ENCODE assay signal across 8 mouse cellular contexts in the genomic region with DNA sequence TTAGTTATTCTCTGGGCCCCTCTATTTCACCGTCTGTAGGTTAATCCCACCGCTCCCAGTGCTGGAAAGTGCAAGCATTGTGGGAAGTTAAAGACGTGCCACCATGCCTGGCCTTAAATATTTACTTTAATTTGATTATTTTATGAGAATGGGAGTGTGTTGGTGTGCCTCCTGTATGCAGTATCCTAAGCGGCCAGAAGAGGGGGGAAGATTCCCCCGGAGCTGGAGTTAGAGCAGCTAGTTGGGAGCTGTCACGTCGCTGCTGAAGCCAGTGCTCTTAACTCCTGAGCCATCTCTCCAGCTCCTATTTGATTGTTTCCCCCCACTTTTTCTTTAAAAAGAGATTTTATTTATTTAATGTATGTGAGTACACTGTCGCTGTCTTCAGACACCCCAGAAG. TPM values are rescaled to one million over a fixed set of nuclear protein-coding genes. Genes with fewer than 3 reads are reported as not detected.
A peak's percentile ranks its signal among the peaks of the same experiment; 100 is the strongest.
DNase-seq lines count a peak whose midpoint lies in the region; ATAC-seq and TF ChIP-seq lines count a peak whose summit lies in the region.
"Not testable (repeated sequence)": the region's sequence is repeated elsewhere in the genome, so short reads cannot be mapped to it uniquely, and the experiment has no call there.

No protein-coding gene starts in this region.

- peak; percentile 47 for DNase-seq in CD4-positive, CD25-positive, alpha-beta regulatory T cell, adult 2 months (ENCODE audit: low read depth, low spot score)
- DNase-seq in forebrain, embryonic 14.5 days (ENCODE audit: low spot score), result peak; percentile 12
- peak; percentile 31 for DNase-seq in hindbrain, postnatal 0 days (ENCODE audit: low spot score)
- DNase-seq in left cerebral cortex, postnatal 14 days (ENCODE audit: low spot score in 2 of 2), result peak; percentile 27 to 31
- DNase-seq in lung, postnatal 25 days (ENCODE audit: low spot score), result peak; percentile 16
- DNase-seq in right cerebral cortex, postnatal 14 days, result peak; percentile 32
- peak; percentile 26 for DNase-seq in thymus, postnatal 25 days

- not testable (repeated sequence) for H3K9me3 ChIP-seq in forebrain, embryonic 14.5 days (replicated peaks; ENCODE audit: control insufficient read depth, low read length); hindbrain, postnatal 0 days (ENCODE audit: low read length)

- H3K4me3 ChIP-seq in bone marrow, adult 2 months (replicated peaks; ENCODE audit: control insufficient read depth, low read depth, low read length); forebrain, embryonic 14.5 days (ENCODE audit: low read depth, low read length); hindbrain, postnatal 0 days (ENCODE audit: low read length): not testable (repeated sequence)

- peaks cover 41% of the 10 kb centered on the region for H3K36me3 ChIP-seq in forebrain, embryonic 14.5 days (ENCODE audit: control insufficient read depth, insufficient read depth, low read length)
- H3K36me3 ChIP-seq in hindbrain, postnatal 0 days (ENCODE audit: insufficient read depth, low read length), result not testable (repeated sequence)

- intact Hi-C loops in left cerebral cortex, postnatal 14 days (cut with DNase I), result not testable (repeated sequence)

- not testable (repeated sequence) for H3K4me2 ChIP-seq in forebrain, embryonic 14.5 days (ENCODE audit: low read length); hindbrain, postnatal 0 days (ENCODE audit: low read depth, low read length)

- not testable (repeated sequence) for H3K4me1 ChIP-seq in bone marrow, adult 2 months (ENCODE audit: control insufficient read depth, insufficient read depth, low read length); forebrain, embryonic 14.5 days (ENCODE audit: control insufficient read depth, insufficient read depth, low read length); hindbrain, postnatal 0 days (ENCODE audit: insufficient read depth, low read length)

- H3K9ac ChIP-seq in forebrain, embryonic 14.5 days (ENCODE audit: low read length); hindbrain, postnatal 0 days (replicated peaks; ENCODE audit: low read length): not testable (repeated sequence)

- not testable (repeated sequence) for H3K27me3 ChIP-seq in forebrain, embryonic 14.5 days (replicated peaks; ENCODE audit: control insufficient read depth, insufficient read depth, low read length); hindbrain, postnatal 0 days (ENCODE audit: insufficient read depth, low read length)

- H3K27ac ChIP-seq in bone marrow, adult 2 months (ENCODE audit: control insufficient read depth, insufficient read depth, low read depth, low read length, poor library complexity); forebrain, embryonic 14.5 days (ENCODE audit: low read depth, low read length); hindbrain, postnatal 0 days: not testable (repeated sequence)

- peak; percentile 44 for TF ChIP-seq CTCF in bone marrow, adult 2 months (IDR thresholded peaks at IDR 0.05; ENCODE audit: control insufficient read depth, insufficient read depth, low read length)
- peak; percentile 47 for TF ChIP-seq CTCF in hindbrain, postnatal 0 days (IDR thresholded peaks at IDR 0.05; ENCODE audit: low read depth)

- WGBS in bone marrow, adult 2 months, result 52% methylated on average over 8 of the region's 8 CpGs
- 61% methylated on average over 8 of the region's 8 CpGs for WGBS in forebrain, embryonic 14.5 days
- WGBS in hindbrain, postnatal 0 days, result 53% methylated on average over 8 of the region's 8 CpGs

- TF ChIP-seq POLR2A in bone marrow, adult 2 months (IDR thresholded peaks at IDR 0.05; ENCODE audit: borderline replicate concordance, control insufficient read depth, low read depth, low read length), result not testable (repeated sequence)

- ATAC-seq in forebrain, embryonic 14.5 days, result not testable (repeated sequence)
- peak; percentile 63; the same call in 1 of the 2 replicates for ATAC-seq in hindbrain, postnatal 0 days

RNA-seq across cellular contexts. Expression of a gene that starts 7.1 kb away (rescaled TPM):
- polyA plus RNA-seq in bone marrow, adult 2 months (2011; ENCODE audit: insufficient read depth, insufficient read length, low replicate concordance, missing spikeins), result 2.2 and 4.8 TPM in 2 replicates
- polyA plus RNA-seq in forebrain, embryonic 14.5 days (2014; fragmentation: Nextera tagmentation; extraction: Ambion mirVana), result 1.3 and 1.6 TPM in 2 replicates
- total RNA-seq in hindbrain, postnatal 0 days (2014; rRNA removed), result 3.1 and 3.4 TPM in 2 replicates
- 4.1 and 5.9 TPM in 2 replicates for polyA plus RNA-seq in hindbrain, postnatal 0 days (2015; fragmentation: Nextera tagmentation; extraction: Ambion mirVana)
- total RNA-seq in left cerebral cortex, postnatal 14 days (2021), result 1 to 10 TPM; 9.7 TPM

RNA-seq across cellular contexts. Expression of a gene that starts 25.5 kb away (rescaled TPM):
- polyA plus RNA-seq in bone marrow, adult 2 months (2011; ENCODE audit: insufficient read depth, insufficient read length, low replicate concordance, missing spikeins), result 95.0 and 184 TPM in 2 replicates
- 44.0 and 50.4 TPM in 2 replicates for polyA plus RNA-seq in forebrain, embryonic 14.5 days (2014; fragmentation: Nextera tagmentation; extraction: Ambion mirVana)
- total RNA-seq in hindbrain, postnatal 0 days (2014; rRNA removed), result 23.4 and 28.3 TPM in 2 replicates
- polyA plus RNA-seq in hindbrain, postnatal 0 days (2015; fragmentation: Nextera tagmentation; extraction: Ambion mirVana), result 61.1 and 62.8 TPM in 2 replicates
- 10 to 100 TPM; 83.3 to 92.9 TPM for total RNA-seq in left cerebral cortex, postnatal 14 days (2021)

RNA-seq across cellular contexts. Expression of a gene that starts 26.1 kb away (rescaled TPM):
- polyA plus RNA-seq in bone marrow, adult 2 months (2011; ENCODE audit: insufficient read depth, insufficient read length, low replicate concordance, missing spikeins), result 124 and 222 TPM in 2 replicates
- polyA plus RNA-seq in forebrain, embryonic 14.5 days (2014; fragmentation: Nextera tagmentation; extraction: Ambion mirVana), result 31.8 and 36.9 TPM in 2 replicates
- total RNA-seq in hindbrain, postnatal 0 days (2014; rRNA removed), result 64.9 and 75.8 TPM in 2 replicates
- polyA plus RNA-seq in hindbrain, postnatal 0 days (2015; fragmentation: Nextera tagmentation; extraction: Ambion mirVana), result 36.8 and 37.3 TPM in 2 replicates
- total RNA-seq in left cerebral cortex, postnatal 14 days (2021), result 10 to 100 TPM; 61.1 to 68.2 TPM

RNA-seq across cellular contexts. Expression of a gene that starts 52.7 kb away (rescaled TPM):
- polyA plus RNA-seq in bone marrow, adult 2 months (2011; ENCODE audit: insufficient read depth, insufficient read length, low replicate concordance, missing spikeins), result 15.5 and 22.3 TPM in 2 replicates
- 16.1 and 23.9 TPM in 2 replicates for polyA plus RNA-seq in forebrain, embryonic 14.5 days (2014; fragmentation: Nextera tagmentation; extraction: Ambion mirVana)
- 27.8 and 36.1 TPM in 2 replicates for total RNA-seq in hindbrain, postnatal 0 days (2014; rRNA removed)
- 21.4 and 21.5 TPM in 2 replicates for polyA plus RNA-seq in hindbrain, postnatal 0 days (2015; fragmentation: Nextera tagmentation; extraction: Ambion mirVana)
- 10 to 100 TPM; 35.9 to 37.3 TPM for total RNA-seq in left cerebral cortex, postnatal 14 days (2021)
